Mouse (Mus musculus) layer of hippocampus, adult 8-10 months (tissue): ENCODE results near the gene Arcn1. TPM values are rescaled to one million over a fixed set of nuclear protein-coding genes. Genes with fewer than 3 reads are reported as not detected.

Source experiments
- total RNA-seq, 4 experiments: library from RNA; stranded (reverse); gene quantifications; 2 replicates each; pipeline ENCODE4 v1.2.4; 2022

Gene Arcn1
- total RNA-seq, 4 experiments from 2014 or later, result 94.1 to 110 (median 101) TPM

Other genes with a start within 250 kb of the Arcn1 start
- not detected for gene Cxcr5, start 206.0 kb downstream of the Arcn1 start, total RNA-seq
- gene Ddx6, start 163.0 kb downstream of the Arcn1 start, total RNA-seq, result 100 to 1,000 TPM; 130 to 145 (median 134) TPM
- gene Treh, start 94.6 kb downstream of the Arcn1 start, total RNA-seq, result not detected
- 100 to 1,000 TPM in 2 of 4 experiments, 10 to 100 TPM in 2; 84.1 to 114 (median 102) TPM for gene Phldb1, start 32.6 kb downstream of the Arcn1 start, total RNA-seq
- gene Ift46, start 63 bp upstream of the Arcn1 start, total RNA-seq, result 10 to 100 TPM; 67.4 to 77.6 (median 70.5) TPM
- 10 to 100 TPM; 43.8 to 55.1 (median 49.5) TPM for gene Tmem25, start 31.5 kb upstream of the Arcn1 start, total RNA-seq
- 1 to 10 TPM in 2 of 4 experiments, under 1 TPM in 1, not detected in 1; 0.74 to 1.4 (median 1.1) TPM for gene Ttc36, start 35.2 kb upstream of the Arcn1 start, total RNA-seq
- gene Kmt2a, start 113.5 kb upstream of the Arcn1 start, total RNA-seq, result 100 to 1,000 TPM in 1 of 4 experiments, 10 to 100 TPM in 3; 63.4 to 103 (median 80.1) TPM
- 100 to 1,000 TPM; 246 to 356 (median 299) TPM for gene Atp5l, start 152.9 kb upstream of the Arcn1 start, total RNA-seq
- gene Ube4a, start 197.8 kb upstream of the Arcn1 start, total RNA-seq, result 10 to 100 TPM; 69.7 to 84.9 (median 72.3) TPM
- under 1 TPM in 2 of 4 experiments, not detected in 2; 0.38 to 0.43 TPM for gene Cd3g, start 212.6 kb upstream of the Arcn1 start, total RNA-seq
- not detected for gene Cd3d, start 213.9 kb upstream of the Arcn1 start, total RNA-seq
- gene Cd3e, start 241.8 kb upstream of the Arcn1 start, total RNA-seq, result under 1 TPM in 2 of 4 experiments, not detected in 2; 0.27 to 0.33 TPM